Mouse (Mus musculus) T-helper 17 cell (primary cell): ENCODE measurements around the gene Pex5.

Experiments
- in situ Hi-C, 2 experiments: fragments of 300-600 bp; cut with MboI, MseI; formaldehyde crosslinking; loops; 1 replicate in 1 of 2; 2 replicates in 1 of 2; pipeline ENCODE4 v1.15.1; 2025; ENCODE audit warnings: high pct_unique_total_duplicates in 2 of 2

Gene Pex5

DNA sequence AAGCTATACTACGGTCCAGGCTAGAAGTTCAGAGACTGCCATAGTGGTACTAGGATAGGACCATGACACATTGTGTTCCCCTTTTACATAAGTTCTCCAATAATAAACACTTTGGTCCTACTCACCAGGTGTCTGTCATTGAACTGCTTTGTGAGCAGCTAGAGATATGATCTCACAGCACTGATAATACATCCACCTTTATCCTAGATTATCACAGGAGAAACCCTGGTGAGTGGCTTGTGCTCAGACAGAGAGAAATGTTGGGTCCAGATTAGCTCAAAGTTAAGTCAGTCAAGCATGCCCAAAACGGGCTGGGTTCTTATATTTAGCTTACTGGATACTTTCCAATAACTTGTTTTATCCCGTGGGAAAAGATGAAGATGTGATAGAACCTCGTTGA is 40.2 kb downstream of the Pex5 start:
- in situ Hi-C loops, result loop anchor here (5.0 to 25.0 kb wide), 5 partner anchors 112 to 1487 kb away; partner anchors contain the start of gene Clec4a1 (in 1 of the 2)

DNA sequence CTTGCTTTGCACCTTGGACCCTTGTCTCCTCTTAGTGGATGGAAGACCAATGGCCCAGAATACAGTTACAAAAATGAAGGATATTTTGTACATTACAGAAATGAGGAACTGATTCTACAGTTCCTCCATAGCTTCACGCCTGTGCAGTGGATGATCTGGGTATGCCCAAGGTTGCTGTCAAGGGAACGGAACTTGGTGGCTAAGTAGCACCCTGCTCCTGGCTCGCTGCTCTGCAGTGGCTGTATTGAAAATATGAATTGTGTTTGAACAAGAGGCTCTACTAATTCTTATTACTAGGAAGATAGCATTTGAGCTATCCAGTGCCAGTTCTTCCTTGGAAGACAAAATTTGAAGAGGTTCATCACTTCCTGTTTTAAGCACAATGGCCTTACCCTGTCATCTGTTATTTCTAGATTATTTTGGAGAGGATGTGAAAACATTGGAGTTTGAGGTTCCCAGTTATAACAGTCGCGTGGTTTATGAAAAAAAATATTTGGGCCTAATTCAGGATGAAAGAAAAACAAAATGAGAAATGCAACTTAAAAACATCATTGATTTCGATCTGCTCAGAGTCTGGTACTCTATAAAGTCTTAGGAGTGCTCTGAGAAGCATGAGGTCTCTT is 41.2 kb downstream of the Pex5 start:
- in situ Hi-C loops, result loop anchor here in 1 of 2 experiments (25.0 kb wide), 1 partner anchor 1461 kb away; the partner anchor contains the start of gene Clec4a1

DNA sequence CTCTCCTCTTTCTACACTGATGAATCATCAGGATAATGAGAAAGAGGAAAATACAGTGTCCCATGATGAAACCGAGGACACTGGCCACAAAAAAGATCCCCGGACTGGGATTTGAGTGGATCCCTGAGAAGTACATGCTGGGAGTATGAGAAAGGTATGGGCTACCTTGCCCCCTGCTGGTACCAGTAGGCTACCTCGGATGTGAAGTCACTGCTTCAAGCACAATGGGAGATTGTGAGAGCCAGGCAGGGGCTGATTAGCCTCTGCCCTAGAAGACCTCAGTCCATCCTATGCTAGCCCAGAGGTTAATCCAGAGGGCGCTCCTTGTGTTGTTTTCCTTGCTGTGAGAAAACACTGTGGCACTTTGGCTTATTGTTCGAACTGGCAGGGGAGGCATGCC is 50.5 kb downstream of the Pex5 start:
- in situ Hi-C loops, result loop anchor here in 1 of 2 experiments (25.0 kb wide), 1 partner anchor 1452 kb away; the partner anchor contains the start of gene Clec4a1

DNA sequence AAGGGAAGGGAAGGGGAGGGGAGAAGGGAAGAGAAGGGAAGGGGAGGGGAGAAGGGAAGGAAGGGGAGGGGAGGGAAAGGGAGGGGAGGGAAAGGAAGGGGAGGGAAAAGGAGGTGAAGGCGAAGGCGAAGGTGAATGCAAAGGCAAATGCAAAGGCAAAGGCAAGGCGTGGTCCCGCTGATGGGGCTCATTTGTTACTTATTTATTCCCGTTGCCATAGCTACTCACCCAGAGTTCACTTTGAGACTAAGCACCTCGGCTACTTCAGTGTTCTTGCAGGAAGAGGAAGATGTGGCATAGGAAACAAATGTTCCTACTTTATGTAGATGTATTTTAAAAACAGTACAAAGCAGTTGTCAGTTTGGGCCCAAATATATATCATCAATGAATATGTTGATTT is 54.3 kb downstream of the Pex5 start:
- in situ Hi-C loops, result loop anchor here in 1 of 2 experiments (25.0 kb wide), 1 partner anchor 1448 kb away; the partner anchor contains the start of gene Clec4a1

DNA sequence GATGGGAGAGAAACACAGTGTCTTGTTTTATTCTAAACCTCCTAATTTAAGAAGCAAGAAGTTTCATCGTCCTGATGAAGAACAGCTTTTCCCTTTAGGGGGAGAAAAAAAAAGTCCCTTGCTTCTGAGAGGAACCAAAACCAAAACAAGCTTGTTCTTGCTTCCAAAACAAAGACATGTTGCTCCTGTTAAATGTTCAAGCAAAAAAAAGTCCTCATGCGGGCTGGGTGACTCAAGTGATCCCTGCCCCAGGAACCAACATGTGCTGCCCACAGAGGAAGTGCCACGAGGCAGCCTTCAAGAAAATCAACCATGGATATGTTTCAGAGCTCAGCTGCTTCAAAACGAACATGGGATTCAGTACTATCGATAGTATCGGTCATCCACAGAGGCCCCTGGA is 55.9 kb downstream of the Pex5 start:
- in situ Hi-C loops, result loop anchor here in 1 of 2 experiments (25.0 kb wide), 1 partner anchor 1447 kb away; the partner anchor contains the start of gene Clec4a1

DNA sequence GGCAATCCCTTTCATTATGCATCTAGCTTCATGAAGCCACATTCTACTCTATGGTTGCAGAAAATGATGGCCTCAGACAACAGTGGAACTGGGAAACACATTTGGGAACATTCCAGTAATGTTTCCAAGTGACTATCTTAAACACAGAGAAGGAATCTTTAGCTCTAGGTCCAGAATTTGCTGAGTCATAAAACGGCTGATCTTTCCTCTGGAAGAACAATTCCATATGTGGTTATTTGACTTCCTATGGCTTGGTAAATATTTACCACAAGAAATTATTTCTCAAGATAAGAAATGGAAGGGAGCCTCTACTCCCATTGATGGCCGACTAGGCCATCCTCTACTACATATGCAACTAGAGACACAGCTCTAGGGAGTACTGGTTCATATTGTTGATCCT is 61.6 kb downstream of the Pex5 start:
- in situ Hi-C loops, result loop anchor here in 1 of 2 experiments (25.0 kb wide), 1 partner anchor 1441 kb away; the partner anchor contains the start of gene Clec4a1
